Mouse (Mus musculus) hindbrain, embryonic 11.5 days (tissue): ENCODE results near the gene Hoxb3. TPM values are rescaled to one million over a fixed set of nuclear protein-coding genes. Genes with fewer than 3 reads are reported as not detected.
A peak's percentile ranks its signal among the peaks of the same experiment; 100 is the strongest.

Source experiments
- ATAC-seq: fragments of 200-750 bp; cut with Nextera tagmentation; 2 replicates; pipeline ENCODE4 v1.8.0; 2017; ENCODE audit warnings: mild to moderate bottlenecking, moderate TSS enrichment, moderate library complexity; ENCODE audit not compliant: low FRiP score
- DNase-seq: peaks from one replicate; pipeline ENCODE4 v3.0.0-alpha.2; 2015; ENCODE audit warnings: low spot score
- H3K27ac ChIP-seq: fragments of 300-500 bp; sonication (generic); 2 replicates; pipeline ENCODE4 v1.5.1; 2014; ENCODE audit warnings: mild to moderate bottlenecking, low read depth, low read length
- H3K27me3 ChIP-seq: fragments of 300-500 bp; sonication (generic); 2 replicates; pipeline ENCODE4 v1.6.1; 2014; ENCODE audit warnings: mild to moderate bottlenecking, low read length, moderate library complexity, mixed read lengths; ENCODE audit not compliant: control insufficient read depth, insufficient read depth
- H3K36me3 ChIP-seq: fragments of 300-500 bp; sonication (generic); 2 replicates; pipeline ENCODE4 v1.6.1; 2014; ENCODE audit warnings: mild to moderate bottlenecking, low read length, moderate library complexity, mixed read lengths; ENCODE audit not compliant: control insufficient read depth, insufficient read depth
- H3K4me1 ChIP-seq: fragments of 300-500 bp; sonication (generic); replicated peaks from 2 replicates; pipeline ENCODE4 v1.6.1; 2014; ENCODE audit warnings: low read length, mixed read lengths; ENCODE audit not compliant: control insufficient read depth, insufficient read depth
- H3K4me2 ChIP-seq: fragments of 300-500 bp; sonication (generic); replicated peaks from 2 replicates; pipeline ENCODE4 v1.6.1; 2014; ENCODE audit warnings: mild to moderate bottlenecking, low read depth, low read length
- H3K4me3 ChIP-seq: fragments of 300-500 bp; sonication (generic); 2 replicates; pipeline ENCODE4 v1.5.1; 2014; ENCODE audit warnings: low read depth, low read length
- H3K9ac ChIP-seq: fragments of 300-500 bp; sonication (generic); 2 replicates; pipeline ENCODE4 v1.6.1; 2014; ENCODE audit warnings: low read depth, low read length
- H3K9me3 ChIP-seq: fragments of 300-500 bp; sonication (generic); 2 replicates; pipeline ENCODE4 v1.6.1; 2016; ENCODE audit warnings: low read length; ENCODE audit not compliant: control insufficient read depth
- WGBS: fragments of 180-500 bp; shearing (Covaris S2); extraction: QIAGEN DNeasy Blood & Tissue Kit; methylation state at CpG from one replicate; pipeline ENCODE4 v1.1.7; 2014; 5-methylcytosine and 5-hydroxymethylcytosine counted together
- polyA plus RNA-seq: library from polyadenylated mRNA; unstranded; fragments of >200 nt; fragmentation: Nextera tagmentation; extraction: Ambion mirVana; gene quantifications from 2 replicates; pipeline ENCODE4 v1.2.1, GENCODE M21; 2014

Hoxb3 gene
- polyA plus RNA-seq, 1 experiment from 2014 or later = 13.1 TPM

DNA sequence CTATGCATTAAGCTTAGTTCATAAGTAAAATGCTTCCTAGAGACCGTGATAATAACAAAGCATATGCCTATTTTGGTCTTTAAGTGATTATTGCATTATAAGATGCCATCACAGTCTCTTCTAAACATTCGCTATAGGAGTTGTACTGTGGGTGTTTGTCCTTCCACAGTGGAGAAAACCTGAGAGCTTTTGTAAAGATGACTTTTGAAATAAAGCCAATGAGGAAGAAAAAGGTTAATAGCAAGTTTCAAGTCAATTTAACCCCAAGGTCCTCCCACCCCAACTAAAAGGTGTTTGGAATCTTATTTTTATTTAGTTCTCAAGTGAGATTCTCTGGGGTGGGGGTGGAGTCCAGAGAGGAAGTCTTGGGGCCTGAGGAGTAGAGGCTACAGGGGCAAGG lies 10.0 kb upstream of the Hoxb3 start:
- no peak for DNase-seq

DNA sequence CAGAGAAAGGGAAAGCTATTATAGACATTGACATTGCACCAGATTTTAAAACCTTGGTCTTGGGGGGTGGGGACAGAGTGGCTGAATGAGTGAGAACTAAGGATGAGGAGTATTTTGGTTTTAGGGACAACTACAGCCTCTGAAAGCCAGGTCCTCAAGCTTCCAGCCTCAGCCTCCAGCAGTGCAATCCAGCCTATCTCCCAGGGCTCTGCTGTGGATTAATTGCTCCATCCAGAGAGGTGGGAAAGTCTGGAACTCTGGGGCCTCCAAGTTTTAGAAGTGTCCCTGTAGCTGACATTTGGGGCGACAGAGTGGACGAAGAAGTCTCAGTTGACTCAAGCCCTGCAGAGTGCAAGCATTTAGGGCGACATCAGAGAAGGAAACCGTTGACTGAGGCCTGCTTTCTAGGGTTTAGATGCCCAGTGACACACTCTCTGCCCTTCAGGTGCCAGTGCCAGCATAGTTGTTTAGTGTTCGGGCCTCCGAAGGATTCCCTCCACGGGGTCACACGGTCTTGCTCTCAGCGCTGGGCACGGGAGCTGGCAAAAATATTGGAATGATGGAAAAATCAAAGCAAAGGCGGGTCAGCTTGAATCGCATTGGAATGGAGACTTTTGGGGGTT lies 9.2 kb upstream of the Hoxb3 start:
- Histone ChIP-seq H3K9me3 (no peaks in the 10 kb centered on the region), H3K4me3 (peak overlapping the region; percentile 63), H3K36me3 (no peaks in the 10 kb centered on the region), H3K4me1 (no peaks in the 10 kb centered on the region), H3K27me3 (peaks cover 86% of the 10 kb centered on the region), H3K4me2 (peak overlapping the region; percentile 64), H3K9ac (peak overlapping the region; percentile 29), H3K27ac (peak overlapping the region; percentile 90)
- 4% methylated on average over 12 of the region's 12 CpGs for WGBS
- peak; percentile 61 for DNase-seq
- ATAC-seq = no peak

More for the DNA sequence above, 10.0 kb upstream of the Hoxb3 start:
- 11% methylated on average over 2 of the region's 2 CpGs for WGBS
- no peaks in the 10 kb centered on the region for H3K4me1 ChIP-seq
- H3K9ac ChIP-seq = peak overlapping the region; percentile 29
- peak overlapping the region; percentile 63 for H3K4me3 ChIP-seq
- H3K36me3 ChIP-seq = no peaks in the 10 kb centered on the region
- peak overlapping the region; percentile 90 for H3K27ac ChIP-seq
- peak overlapping the region; percentile 64 for H3K4me2 ChIP-seq
- H3K27me3 ChIP-seq = peaks cover 86% of the 10 kb centered on the region
- no peaks in the 10 kb centered on the region for H3K9me3 ChIP-seq
- no peak for ATAC-seq

DNA sequence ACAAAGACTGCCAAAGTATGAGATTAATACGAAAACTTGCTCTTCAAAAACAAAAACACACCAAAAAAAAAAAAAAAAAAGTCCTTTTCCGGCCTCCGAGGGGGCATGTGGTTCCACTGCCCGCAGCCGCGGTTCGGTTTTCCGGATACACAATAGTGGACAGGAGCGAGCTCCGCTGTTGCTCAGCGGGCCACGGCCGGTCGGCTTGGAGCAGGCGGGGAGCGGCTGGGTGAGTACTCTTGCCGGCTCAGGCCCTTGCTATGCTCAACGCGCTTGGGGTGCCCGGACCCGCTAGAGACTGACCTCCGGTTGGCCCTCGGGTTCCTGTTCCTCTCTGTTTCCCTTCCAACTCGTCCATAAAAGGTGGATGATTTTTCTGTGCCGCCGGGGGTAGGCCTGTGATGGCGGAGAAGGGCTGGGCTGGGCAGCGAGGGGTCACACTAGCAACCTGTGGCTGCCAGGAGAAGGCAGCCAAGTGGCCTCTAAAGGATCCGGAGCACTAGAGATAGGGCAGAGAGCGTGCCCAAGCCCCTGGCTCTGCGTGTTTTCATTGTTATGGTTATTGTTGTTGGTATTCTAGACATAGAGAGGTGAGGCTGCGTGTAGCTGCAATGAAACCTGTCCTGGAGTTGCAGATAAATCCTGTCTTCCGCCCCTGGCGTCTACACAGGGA lies 8.3 kb upstream of the Hoxb3 start:
- H3K36me3 ChIP-seq = no peaks in the 10 kb centered on the region
- H3K27ac ChIP-seq = peak overlapping the region; percentile 90
- H3K9ac ChIP-seq = peak overlapping the region; percentile 65
- peak overlapping the region; percentile 63 for H3K4me3 ChIP-seq
- no peaks in the 10 kb centered on the region for H3K9me3 ChIP-seq
- peaks cover 86% of the 10 kb centered on the region for H3K27me3 ChIP-seq
- DNase-seq (peak; percentile 64), ATAC-seq (no peak)
- H3K4me1 ChIP-seq = no peaks in the 10 kb centered on the region
- H3K4me2 ChIP-seq = peak overlapping the region; percentile 64
- under 1% methylated on average over 34 of the region's 34 CpGs for WGBS

DNA sequence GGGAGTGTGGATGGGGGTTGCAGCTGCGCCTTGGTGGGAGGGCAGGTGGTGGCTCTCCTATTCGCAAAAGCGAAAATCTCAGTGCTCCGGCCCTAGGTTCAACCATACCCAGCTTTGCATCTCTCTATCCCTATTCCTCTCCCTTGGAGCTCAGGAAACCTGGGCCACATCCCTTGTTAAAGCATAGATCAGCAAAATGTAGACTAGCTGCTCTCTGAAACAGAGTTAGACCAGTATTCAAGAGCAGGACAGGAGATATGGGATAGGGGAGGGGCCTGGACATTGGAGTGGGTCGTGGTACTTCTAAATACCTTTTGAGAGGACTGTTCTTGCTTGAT lies 7.8 kb upstream of the Hoxb3 start:
- Histone ChIP-seq H3K9ac (peak overlapping the region; percentile 65), H3K4me3 (peak overlapping the region; percentile 63), H3K27me3 (peaks cover 86% of the 10 kb centered on the region), H3K27ac (peak overlapping the region; percentile 90), H3K36me3 (no peaks in the 10 kb centered on the region), H3K4me2 (peak overlapping the region; percentile 64), H3K9me3 (no peaks in the 10 kb centered on the region), H3K4me1 (no peaks in the 10 kb centered on the region)
- DNase-seq (peak; percentile 53), ATAC-seq (no peak)
- 2% methylated on average over 5 of the region's 5 CpGs for WGBS

DNA sequence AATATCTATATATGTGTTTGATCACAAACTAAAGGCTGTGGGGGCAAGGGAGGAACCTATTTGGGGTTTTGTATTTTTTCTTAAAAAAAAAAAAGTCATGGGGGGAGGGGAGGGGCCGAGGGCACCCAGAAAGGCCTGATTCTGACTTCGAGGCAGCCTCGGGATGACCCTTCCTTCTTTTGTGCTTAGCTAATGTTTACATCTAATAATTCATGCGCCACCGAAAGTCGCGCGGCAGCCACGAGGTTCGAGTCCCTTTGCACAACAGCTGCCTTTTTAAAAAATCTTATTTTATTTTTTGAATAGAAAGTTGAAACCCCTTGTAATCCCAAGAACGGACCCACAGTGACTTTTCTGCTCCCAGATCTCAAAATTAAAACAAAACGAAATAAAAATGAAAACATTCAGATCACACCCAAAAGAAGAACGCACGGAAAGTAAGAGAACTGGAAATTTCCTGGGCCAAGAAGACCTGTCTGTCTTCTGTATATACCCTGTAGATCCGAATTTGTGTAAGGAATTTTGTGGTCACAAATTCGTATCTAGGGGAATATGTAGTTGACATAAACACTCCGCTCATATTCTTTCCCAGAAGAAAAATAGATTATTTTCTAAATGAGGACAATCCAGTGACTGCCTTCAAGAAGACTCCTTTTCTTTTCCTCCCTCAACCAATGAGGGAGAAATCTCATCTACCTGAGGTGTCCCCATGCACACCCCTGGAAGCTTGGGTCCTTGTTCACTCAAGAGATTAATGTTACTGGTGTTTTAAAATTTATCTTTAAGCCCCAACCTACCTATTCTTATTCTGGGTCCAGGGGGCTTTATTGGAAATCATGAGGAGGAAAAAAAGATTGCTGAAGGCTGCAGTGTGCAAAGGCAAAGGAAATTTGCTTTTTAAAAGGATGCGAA lies 6.2 kb upstream of the Hoxb3 start:
- DNase-seq (no peak), ATAC-seq (no peak)
- Histone ChIP-seq H3K27ac (peak overlapping the region; percentile 98), H3K27me3 (peaks cover 87% of the 10 kb centered on the region), H3K9me3 (no peaks in the 10 kb centered on the region), H3K4me3 (peak overlapping the region; percentile 63), H3K4me2 (peak overlapping the region; percentile 64), H3K9ac (peak overlapping the region; percentile 58), H3K4me1 (no peaks in the 10 kb centered on the region), H3K36me3 (no peaks in the 10 kb centered on the region)
- WGBS = 2% methylated on average over 18 of the region's 18 CpGs

DNA sequence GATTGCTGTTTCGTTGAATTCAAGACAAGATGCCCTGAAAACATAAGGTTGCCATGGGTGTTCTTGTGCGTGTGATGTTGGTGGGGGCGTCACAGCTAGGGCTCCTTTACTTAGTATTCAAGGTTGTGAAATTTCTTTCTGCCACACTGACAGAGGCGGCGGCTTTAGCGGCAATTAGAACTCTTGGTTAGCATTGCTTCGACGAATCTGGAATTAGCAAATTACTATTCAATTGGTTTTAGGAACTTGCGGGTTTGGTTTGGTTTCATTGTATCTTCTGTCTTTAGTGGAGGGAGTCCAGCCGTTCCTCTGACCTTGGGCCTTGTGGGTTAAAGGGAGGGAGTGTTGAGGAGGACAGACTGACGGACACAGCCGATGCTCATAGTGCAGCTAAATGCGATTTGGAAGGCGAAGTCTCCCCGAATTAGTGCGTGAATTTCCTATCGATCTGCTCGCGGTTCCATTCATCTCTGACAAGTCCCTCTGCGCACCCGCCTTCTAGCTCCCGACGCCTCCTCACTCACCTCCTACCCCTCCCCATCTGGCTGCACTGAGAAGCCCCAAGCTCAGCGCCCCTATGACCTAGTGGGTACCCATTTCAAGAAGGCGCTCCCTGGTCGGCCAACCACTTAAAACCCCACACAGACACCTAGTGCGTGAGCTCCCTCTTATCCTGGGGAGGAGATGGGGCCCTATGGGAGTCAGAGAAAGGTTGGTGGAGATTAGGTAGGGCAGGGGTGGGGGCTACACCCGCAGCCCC lies 5.3 kb upstream of the Hoxb3 start, which contains the start of gene Hoxb4:
Hoxb4 (plus strand) TSS at position 660 of the 760 bp plus-strand sequence.
- peak within 1 kb of the TSS; percentile 64 for H3K4me2 ChIP-seq
- no peaks in the 10 kb centered on the region for H3K9me3 ChIP-seq
- H3K36me3 ChIP-seq = no peaks in the 10 kb centered on the region
- H3K9ac ChIP-seq = peak within 1 kb of the TSS; percentile 87
- peak within 1 kb of the TSS; percentile 98 for H3K27ac ChIP-seq
- peaks cover 82% of the 10 kb centered on the region for H3K27me3 ChIP-seq
- no peak for DNase-seq
- peak; percentile 53 for ATAC-seq
- peak within 1 kb of the TSS; percentile 63 for H3K4me3 ChIP-seq
- 2% methylated on average over 28 of the region's 28 CpGs for WGBS
- H3K4me1 ChIP-seq = no peaks in the 10 kb centered on the region

DNA sequence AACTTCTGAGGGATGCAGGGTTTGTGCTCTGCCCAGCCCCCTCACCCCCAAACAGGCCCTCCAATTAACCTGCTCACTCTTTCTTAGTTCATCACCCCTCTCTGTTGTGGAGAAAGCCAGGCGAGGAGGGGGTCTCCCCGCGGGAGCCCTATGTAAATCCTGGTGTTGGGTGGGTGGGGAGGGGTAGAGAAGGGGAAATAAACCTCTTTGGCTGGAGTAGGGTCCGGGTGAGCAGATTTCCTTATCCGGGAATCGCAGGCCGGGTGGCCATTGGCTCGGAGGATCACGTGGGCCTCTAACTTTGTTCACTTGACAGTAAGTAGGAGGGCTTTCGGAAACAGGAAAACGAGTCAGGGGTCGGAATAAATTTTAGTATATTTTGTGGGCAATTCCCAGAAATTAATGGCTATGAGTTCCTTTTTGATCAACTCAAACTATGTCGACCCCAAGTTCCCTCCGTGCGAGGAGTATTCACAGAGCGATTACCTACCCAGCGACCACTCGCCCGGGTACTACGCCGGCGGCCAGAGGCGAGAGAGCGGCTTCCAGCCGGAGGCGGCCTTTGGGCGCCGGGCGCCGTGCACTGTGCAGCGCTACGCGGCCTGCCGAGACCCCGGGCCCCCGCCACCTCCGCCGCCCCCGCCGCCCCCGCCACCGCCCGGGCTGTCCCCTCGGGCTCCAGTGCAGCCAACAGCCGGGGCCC lies 4.6 kb upstream of the Hoxb3 start:
- H3K9ac ChIP-seq = peak overlapping the region; percentile 87
- peaks cover 78% of the 10 kb centered on the region for H3K27me3 ChIP-seq
- peak; percentile 74 for ATAC-seq
- no peaks in the 10 kb centered on the region for H3K36me3 ChIP-seq
- DNase-seq = no peak
- no peaks in the 10 kb centered on the region for H3K9me3 ChIP-seq
- no peaks in the 10 kb centered on the region for H3K4me1 ChIP-seq
- under 1% methylated on average over 44 of the region's 45 CpGs for WGBS
- H3K4me2 ChIP-seq = peak overlapping the region; percentile 64
- peak overlapping the region; percentile 98 for H3K27ac ChIP-seq
- peak overlapping the region; percentile 63 for H3K4me3 ChIP-seq
